Mouse (Mus musculus) spleen, adult 12 weeks (tissue): ENCODE data around the gene Plxna1.

Source experiments
- DNase-seq: peaks from one replicate; pipeline ENCODE4 v3.0.0; 2022; ENCODE audit warnings: low spot score

The Plxna1 gene

DNA sequence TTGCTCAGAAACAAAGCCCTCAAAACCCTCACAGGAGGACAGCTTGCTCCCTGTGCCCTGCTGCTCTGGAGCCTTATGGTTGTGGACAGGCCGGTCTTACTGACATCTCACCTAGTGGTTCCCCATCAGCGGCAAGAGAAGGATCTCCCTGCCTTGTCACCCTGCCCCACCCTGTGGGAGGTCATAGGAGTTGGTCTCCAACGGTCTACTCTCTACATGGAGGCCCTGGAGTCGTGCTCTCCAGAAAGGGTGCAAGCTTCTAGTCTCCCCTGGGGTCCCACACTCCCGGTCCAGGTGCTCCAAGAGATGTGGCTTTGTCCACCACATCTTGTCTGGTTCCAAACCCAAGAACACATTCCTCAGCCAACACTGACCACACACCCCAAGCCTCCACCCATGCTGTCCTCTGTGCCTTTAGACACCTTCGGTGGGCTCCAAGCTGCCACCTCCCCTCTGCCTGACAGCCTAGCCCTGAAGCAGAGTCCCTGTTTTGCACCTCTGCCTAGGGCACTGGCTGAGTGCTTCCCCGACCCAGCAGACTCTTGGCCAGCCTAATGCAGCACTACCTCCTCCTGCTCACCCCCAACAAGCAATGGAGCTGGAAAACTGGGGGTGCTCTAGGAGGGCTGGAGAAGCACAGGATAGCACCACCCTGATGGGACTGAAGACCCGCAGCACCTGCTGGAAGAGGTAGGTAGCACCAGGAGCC, 1.6 kb downstream of the Plxna1 start:
- DNase-seq: no peak

DNA sequence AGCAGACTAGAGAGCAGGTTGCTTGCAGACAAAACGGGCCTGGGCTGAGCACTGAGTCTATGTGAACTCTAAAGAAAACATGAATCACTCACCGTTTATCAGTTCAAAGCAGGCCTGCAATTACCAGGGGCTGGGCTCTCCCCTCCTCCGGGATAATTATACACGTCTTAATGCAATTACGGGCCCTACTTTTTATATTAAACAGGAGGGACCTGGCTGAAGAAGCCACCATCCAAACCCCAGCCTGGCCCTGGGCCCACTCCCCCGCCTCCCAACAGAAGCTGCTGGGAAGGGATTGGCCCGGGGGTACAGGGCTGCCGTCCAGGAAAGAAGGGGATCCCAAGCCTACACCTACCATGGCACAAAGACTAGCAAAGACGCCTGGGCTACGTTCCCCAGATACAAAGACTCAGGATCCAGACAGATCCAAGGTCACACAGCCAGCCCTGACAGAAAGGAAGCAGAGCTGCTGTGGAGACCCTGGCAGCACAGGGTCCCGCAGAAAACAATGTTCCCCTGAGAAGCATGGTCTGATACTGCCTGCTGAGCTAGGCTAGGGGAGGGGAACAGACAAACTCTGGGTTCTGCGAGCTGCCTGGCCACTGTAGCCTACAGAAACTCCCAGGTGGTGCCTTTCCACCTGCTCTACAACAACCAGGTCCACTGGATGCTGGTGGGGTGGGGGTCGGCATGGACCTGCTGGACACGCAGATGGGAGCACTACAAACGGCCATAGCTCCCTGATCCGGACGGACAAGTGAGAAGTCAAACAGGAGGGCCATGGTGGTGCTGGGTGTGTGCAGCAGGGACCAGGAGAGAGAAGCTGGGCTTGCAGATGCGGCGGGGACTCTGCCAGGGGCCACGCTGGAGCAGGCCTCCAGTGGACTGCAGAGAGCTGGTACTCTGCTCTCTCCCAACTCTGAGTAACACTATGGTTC, 2.4 kb downstream of the Plxna1 start:
- DNase-seq: no peak

DNA sequence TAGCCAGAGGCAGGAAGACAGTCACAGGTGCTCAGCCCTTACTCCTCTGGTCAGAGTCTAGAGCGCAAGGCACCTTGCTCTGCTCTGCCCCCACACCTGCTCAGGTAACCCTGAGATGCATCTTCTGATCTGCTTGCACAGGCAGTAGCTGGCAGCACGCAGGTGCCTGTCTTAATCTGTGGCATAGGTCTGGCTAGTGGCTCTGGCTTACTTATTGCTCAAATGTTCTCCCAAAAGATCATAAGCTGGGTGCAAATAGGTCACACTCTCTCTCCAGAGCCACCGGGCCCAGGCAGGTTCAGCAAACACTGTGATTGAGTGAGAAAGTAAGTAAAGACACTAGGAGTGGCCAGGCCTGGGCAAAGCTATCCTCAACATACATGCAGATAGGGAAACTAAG, 3.2 kb downstream of the Plxna1 start:
- DNase-seq: no peak

DNA sequence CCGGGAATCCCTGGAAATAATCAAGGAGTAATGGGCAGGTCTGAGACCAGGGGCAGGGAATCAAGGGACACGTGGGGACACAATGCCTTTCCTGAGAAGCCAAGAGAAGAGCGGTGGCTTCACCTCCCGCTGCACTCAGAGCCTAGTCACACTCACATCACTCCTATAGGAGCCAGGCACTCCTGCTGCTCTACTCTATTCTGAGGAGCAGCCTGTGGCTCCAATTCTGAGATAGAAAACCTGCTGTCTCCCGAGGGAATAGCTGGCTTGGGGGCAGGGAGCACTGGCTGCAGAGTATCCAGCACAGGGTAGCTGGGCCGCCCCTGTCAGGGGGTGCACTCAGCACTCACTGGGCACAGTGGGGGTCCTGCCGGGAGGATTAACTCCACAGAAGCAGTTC, 6.8 kb downstream of the Plxna1 start:
- no peak for DNase-seq

DNA sequence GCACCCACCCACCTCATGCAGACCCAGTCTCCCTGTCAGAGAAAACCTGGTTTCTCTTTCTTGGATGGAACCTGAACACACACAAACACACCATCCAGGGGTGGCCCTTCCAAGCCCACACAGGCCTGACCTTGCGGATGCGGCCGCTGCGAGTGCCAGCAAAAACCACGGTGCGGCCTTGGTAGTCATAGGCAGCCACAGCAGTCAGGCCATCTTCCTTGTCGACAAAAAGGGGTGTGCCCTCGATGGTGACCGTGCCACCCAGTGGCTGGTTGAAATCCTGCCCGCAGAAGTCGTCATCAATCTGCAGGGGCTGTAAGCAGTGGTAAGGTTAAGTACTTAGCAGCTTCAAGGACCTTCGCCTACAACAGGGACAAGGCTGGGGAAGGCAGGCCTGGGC, 7.7 kb downstream of the Plxna1 start:
- no peak for DNase-seq

DNA sequence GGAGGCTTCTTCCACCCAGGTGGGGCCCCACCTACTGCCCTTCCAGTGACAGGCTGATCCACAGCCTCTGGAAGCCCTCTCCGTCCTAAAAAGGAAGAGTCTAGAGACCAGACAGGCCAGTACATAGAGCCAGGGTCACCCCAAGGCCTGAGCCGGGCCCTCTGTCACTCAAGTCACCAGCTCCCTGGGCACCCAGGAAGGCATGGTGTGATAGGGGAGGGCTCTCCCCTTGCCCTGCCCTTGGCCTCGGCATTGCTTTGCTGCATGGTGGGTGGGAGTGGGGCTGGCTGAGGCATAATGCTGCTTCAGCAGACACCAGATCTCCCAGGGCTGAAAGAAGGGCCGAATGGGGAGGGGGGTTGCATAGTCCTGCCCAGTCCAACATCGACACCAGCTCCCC, 8.3 kb downstream of the Plxna1 start:
- no peak for DNase-seq

DNA sequence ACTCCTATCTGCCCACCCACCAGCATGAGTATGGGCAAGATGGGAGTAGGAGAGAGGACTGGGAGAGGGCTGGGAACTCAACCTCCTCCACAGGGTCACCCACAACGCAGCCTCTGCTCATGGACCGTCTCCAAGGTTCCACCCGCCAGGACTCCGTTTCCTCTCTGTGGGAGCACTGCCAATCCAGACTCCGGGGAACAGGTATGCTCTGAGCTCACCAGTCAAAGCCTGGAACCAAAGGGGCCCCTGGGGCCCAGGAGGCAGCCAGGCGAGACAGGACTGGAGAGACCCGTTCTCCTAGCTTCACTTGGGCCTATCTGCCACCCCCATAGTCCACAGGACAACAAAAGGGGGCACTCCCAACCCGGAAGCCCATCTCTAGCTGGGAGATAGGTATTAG, 9.3 kb downstream of the Plxna1 start:
- no peak for DNase-seq

DNA sequence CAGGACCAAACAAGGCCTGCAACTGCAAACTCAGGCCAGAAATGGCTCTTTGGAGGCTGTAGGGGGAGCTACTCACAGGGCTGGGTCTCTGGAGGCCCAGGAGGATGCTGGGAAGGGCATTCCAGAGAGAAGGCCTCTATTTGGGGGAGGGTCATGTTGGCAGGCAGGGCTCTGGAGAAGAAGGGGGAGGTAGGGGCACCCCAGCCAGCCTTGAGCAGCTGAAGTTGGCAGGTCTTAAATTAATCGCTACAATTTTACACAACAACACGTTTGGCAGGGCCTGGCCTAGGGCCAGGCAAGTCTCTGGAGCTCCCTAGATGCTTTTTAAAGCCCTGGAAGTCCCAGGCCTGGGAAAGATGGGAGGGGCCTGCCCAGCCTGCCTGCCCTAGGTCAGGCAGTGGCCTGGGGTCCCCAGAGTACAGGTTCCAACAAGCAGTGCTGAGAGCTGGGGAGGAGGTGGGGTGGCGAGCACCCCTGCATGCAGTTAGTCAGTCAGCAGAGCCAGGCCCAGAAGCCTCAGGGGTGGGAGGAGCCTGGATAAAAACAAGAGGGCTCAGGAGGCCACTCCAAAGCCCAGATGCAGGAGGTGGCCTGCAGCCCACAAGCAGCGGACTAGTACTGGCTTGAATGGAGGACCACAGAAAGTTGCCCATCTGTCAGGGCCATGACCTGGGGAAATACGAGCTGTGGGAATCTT, 10.8 kb downstream of the Plxna1 start:
- DNase-seq: no peak

DNA sequence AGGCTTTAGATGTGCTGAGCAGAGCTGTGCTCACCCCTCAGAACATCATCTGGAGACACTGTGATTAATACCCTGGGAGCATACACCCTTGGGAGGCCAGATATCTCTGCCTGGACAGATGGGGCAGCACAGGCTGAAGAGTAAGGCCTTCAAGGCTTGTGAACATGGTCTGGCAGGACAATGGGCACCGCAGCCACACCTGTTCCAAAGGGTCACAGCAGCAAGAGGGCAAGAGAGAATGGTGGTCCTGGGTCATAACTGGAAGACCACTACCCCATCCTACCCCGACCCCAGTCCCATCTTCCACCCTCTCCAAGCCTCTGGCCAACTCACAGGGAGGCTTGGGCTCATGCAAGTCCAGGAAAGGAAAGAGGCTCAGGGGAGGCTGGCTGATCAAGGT, 11.9 kb downstream of the Plxna1 start:
- no peak for DNase-seq

DNA sequence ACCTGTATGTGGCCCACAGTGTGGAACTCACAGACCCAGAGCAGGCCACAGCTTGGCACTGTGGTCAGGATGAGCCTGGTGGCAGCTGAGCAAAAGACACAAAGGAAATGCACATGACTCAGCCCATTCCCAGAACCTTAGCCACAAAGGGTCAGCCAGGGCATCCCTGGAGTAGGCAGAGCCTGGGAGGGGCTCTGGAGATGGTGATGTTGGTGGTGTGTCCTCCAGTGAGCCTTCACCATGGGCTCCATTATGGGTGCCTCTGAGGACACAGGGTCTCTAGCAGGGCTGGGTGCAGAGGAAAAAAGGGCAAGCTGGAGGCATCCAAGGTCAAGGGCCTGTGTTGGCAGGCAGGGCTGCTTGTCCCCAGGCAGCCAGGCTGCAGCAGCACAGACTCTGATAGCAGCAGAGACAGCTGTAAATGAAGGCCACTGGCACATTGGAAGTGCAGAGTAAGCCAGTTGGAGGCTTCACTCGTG, 12.3 kb downstream of the Plxna1 start:
- no peak for DNase-seq

DNA sequence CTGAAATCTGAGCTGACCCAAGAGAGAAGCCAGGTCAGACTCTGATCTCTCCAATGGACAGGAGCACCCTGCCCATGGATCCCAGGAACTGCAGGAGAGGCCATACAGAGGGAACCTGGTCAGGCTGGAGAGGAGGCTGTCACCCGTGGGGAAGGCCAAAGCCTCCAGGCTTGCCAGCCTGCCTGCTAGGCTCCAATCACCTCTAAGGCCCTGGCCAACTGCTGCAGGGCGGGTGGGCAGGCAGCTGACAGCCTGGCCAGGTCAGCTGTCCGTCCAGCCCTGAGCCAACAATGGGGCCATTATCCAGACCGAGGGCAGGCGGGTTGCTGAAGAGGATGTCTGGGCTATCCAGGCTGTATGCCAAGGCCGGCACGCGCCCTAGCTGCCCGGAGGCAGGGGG, 14.1 kb downstream of the Plxna1 start:
- no peak for DNase-seq

DNA sequence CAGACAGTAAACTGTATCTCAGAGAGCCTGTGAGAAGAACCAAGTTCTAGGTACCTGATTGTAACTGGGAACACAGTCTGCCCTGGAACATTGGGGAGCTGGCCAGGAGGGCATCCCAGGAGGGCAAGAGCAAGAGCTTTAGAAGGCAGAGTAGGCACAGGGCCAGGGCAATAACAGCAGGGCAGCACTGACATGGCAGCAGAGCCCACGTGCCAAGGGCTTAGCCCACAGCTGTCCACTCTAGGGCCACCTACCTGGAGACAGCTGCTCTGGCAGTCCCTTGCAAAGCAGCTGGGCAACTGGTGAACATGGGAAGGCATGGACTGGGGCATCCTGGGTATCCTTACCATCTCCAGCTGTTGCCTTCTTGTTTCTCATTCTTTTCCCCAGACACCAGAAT, 14.6 kb downstream of the Plxna1 start:
- no peak for DNase-seq

DNA sequence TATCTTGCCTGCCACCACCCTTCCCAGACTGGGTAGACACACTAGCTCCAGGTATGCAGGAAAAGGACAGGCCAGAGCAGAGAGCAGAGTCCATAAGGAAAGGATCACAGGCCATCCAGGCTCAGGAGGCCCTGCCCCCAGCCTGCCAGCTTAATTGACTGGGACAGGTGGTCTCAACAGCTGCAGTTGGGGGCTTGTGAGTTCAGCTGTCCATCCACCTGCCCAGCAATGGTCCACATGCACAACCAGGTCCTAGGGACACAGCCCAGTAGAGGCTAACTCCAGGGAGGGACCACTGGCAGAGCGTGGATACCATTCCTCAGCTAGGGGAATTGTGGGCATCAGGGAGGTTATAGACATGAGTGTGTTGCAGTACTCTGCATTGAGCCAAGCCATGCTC, 16.6 kb downstream of the Plxna1 start:
- no peak for DNase-seq

DNA sequence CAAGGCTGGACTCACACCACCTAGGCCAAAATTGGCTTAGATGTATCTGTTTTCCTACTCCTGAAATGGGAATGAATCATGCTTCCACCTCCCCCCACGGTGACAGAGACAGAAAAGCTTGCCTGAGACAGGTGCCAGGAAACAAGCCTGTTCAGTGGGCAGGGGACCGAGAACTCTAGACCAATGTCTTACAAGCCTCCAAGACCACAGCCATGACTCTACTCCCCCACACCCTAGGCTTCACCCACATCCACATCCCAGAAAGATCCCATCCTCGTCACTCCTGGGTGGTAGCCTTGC, 17.0 kb downstream of the Plxna1 start:
- no peak for DNase-seq

DNA sequence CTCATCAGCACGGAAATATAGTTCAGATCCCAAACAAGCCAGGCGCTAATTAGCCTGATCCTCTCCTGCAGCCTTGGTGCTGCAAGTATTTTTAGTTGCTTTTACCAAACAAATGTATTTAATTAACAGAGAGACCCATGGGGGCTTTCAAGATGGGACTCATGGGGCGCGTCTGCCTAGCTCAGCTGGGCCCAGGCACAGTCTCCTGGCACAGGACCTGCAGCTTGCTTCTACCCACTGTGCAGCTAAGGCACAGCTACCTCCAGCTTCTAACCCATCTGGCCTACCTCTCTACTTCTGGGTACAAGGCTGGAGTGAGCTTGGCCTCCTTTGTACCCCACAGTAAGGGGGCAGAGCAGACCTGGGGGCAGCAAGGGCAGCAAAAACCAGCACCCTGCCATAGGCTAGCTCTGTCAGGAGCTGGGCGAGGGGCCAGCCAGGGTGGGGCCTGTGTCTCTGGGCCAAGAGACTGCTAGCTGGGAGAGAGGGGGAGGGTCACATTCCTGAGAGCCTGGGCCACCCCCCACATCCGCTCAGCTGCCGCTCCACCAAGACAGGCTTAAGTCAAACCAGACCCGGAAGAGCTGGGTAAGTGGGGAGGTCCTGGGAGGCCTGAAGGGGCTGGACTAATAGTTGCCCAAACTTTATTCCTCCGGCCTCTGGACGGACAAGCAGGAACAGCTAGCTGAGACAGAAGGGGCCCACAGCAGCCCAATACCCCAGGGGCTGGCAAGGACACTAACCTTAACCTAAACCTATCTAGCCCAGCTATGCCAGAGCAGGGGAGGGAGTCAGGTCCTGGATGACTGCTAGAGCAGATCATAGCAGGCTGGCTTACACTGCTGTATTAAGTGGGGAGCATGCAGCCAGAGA, 17.6 kb downstream of the Plxna1 start:
- no peak for DNase-seq

DNA sequence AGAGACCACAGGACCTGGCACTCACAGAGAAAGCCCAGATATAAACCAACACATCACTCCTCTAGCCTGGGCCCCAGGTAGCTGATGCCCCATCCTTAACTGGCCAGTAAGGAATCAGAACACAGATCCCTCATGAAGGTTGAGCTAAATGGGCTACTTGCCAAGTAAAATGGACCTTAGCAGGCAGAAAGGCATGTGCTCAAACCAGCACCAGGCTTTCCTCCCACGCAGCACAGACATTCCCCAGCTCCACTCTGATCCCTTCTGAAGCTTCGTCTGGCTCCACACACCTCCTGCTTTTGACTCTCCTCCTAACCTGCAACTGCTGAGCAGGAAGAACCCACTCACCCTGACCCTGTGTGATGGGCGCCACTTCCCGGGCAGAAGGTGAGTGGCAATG, 20.4 kb downstream of the Plxna1 start:
- no peak for DNase-seq

DNA sequence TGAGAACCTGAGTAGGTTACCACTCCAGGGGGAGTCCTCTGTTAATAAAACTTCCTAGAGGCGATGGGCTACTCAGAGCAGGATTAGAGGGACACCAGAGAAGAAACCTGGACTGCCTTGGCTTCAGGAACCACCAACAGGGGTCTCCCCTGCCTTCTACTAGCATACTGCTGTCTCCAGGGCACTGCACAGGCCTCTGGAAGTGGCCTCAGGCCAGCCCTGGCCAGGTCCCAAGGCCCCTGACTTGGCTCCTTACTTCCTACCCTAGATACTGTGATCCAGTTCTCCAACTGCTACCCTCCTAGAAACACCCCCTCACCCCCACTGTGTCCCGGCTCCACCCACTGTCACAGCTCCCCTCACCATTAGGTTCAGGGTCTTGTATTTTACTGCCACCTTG, 23.0 kb downstream of the Plxna1 start:
- DNase-seq: no peak

DNA sequence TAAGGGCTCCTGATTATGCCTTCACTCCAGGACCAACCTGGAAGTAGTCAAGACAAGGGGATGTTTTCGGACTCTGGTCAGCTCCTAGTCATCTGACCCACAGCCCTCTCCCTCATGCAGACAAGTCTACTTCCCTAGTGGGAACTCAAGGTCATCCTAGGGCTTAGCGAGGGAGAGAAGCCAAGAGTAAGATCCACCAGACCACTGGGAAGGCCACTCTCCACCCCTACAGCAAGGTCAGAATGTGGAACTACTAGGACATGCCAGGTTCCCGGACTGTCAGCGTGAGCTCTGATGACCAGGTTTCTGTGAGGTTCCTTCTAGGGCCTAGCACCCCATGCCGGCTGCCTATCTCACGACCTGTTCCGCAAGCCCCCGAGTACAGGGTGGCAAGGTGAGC, 23.7 kb downstream of the Plxna1 start:
- no peak for DNase-seq

DNA sequence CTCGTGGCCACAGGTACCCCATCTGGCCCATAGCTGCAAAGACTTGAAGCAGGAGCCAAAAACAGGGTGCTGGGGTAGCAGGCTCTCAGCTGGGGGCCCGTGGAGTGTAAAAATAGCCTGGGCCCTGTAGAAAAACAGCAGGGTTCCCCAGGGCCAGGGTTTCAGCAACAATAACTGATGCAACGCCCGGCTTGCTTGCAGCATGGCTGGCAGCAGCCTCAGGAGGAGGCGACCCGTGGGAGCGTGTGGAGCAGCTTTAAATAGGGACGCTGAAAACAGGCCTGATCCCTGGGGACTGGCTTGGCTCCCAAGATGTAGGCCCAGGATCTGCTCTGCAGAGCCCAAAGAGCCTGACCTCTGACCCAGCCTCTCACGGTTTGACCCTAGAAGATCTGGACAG, 24.8 kb downstream of the Plxna1 start:
- no peak for DNase-seq

DNA sequence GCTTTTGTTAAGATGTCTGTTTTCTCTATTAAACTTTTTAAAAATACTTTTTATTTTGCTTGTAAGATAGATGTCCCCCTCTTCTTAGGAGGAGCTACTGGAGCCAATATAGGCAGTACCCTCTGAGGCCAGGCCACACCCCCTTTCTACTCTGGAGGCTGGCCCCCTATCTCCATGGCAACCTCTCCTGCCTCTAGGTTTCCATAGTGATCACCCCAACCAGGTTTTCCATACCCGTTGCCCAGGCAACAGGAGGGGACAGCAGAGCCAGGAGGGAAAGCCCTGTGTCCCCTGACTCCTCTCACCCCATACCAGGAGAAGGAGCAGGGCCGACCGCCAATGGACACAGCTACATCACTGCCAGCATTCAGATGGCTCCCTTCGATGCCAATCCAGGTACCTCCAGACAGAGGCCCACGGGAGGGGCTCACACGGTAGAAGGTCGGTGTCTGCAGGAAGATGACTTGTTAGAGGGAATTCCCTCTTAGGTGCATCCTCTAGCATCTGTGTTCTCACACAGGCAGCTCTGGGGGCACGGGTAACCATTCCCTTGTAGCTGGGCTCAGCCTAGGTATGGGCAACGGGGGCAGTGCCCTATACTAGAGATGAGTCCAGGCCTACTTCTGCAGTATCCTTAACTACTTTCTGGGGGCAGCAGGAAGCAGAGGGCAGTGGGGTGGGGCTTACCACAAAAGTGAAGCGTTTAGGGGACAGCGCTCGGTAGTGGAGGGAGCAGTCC, 28.3 kb downstream of the Plxna1 start:
- DNase-seq: no peak

DNA sequence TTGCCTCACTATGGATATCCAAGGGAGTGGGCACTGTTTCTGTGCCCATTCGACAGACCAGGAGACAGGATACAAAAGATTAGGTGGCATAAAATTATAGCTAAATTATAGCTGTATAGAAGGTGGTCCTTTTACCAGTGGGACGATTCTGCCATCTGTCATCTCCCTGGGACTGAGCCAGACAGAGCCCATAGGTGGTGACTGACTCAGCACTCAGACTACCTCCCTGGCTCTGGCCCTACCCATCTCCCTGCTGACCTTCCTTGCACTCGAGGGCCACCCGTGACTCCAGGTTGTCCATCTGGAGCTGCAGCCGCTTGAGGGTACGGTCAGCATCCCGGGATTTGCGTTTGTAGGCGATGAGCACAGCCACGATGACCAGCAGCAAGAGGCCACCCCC, 31.5 kb downstream of the Plxna1 start:
- no peak for DNase-seq
